Mouse (Mus musculus) cerebellum, adult 2 months (tissue): ENCODE data around the gene B830017H08Rik.

ENCODE experiments used
- CTCF ChIP-seq: fragments of 200-500 bp; IDR thresholded peaks from 2 replicates; pipeline ENCODE4 v1.5.1; 2011; ENCODE audit warnings: low read depth, mild to moderate bottlenecking, control low read depth, low read length, moderate library complexity, borderline replicate concordance; ENCODE audit not compliant: insufficient read depth
- POLR2A ChIP-seq: fragments of 200-500 bp; IDR thresholded peaks from 2 replicates; pipeline ENCODE4 v1.6.1; 2011; ENCODE audit warnings: low read length, control low read depth, borderline replicate concordance; ENCODE audit not compliant: insufficient read depth

- TF ChIP-seq POLR2A, result no peak
- no peak for TF ChIP-seq CTCF
Measured at GRCm38 (mm10) chr16:17853263-17853662, 20.3 kb downstream of the B830017H08Rik start.
